In the genomic region with DNA sequence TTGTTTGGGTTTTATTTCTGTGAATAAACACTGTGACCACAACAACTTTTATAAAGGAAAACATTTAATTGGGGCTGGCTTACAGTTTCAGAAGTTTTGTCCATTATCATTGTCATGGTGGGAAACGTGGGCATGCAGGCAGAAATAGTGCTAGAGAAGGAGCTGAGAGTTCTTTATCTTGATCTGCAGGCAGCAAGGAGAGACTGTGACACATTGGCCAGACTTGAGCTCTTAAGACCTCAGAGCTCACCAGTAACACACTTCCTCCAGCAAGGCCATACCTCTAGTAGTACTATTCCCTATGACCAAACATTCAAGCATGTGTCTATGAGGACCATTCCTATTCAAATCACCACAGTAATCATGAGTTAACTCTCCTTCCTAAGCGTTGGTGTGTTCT, we compare ENCODE assay signal across 26 mouse cellular contexts.
"Had no signal": no experiment of that assay in that cellular context is flagged by ENCODE, and none has a peak within 500 bp of the region (broad histone marks: within the 10 kb centered on the region; RNA-seq: fewer than 3 reads in every experiment).

No protein-coding gene starts in this region.

- H3K9ac ChIP-seq: heart, embryonic 13.5 days; heart, embryonic 15.5 days; hindbrain, embryonic 13.5 days; hindbrain, embryonic 15.5 days; kidney, embryonic 15.5 days; limb, embryonic 13.5 days; limb, embryonic 15.5 days; liver, embryonic 12.5 days; liver, embryonic 15.5 days had no signal

- H3K4me3 ChIP-seq: heart, adult 2 months; heart, embryonic 13.5 days; heart, embryonic 15.5 days; hindbrain, embryonic 13.5 days; hindbrain, embryonic 15.5 days; kidney, embryonic 15.5 days; layer of hippocampus, adult 2 months; left cerebral cortex, adult 2 months; limb, embryonic 13.5 days; limb, embryonic 15.5 days; liver, embryonic 12.5 days; liver, embryonic 15.5 days had no signal

- H3K27me3 ChIP-seq: heart, embryonic 13.5 days; heart, embryonic 15.5 days; hindbrain, embryonic 13.5 days; hindbrain, embryonic 15.5 days; kidney, embryonic 15.5 days; limb, embryonic 13.5 days; limb, embryonic 15.5 days; liver, embryonic 12.5 days; liver, embryonic 15.5 days had no signal

- DNase-seq: gastrocnemius, postnatal 36 days; heart, adult 11 months; heart, adult 2 months; heart, postnatal 14 days; heart, postnatal 36 days; kidney, adult 11 months; kidney, adult 2 months; kidney, adult 9 months; kidney, postnatal 14 days; kidney, postnatal 36 days; left cerebral cortex, postnatal 4 days had no signal

- H3K27ac ChIP-seq: heart, adult 2 months; heart, embryonic 13.5 days; heart, embryonic 15.5 days; hindbrain, embryonic 13.5 days; hindbrain, embryonic 15.5 days; hindbrain, postnatal 0 days; kidney, embryonic 15.5 days; kidney, postnatal 0 days; layer of hippocampus, adult 2 months; left cerebral cortex, adult 2 months; limb, embryonic 13.5 days; limb, embryonic 15.5 days; liver, embryonic 12.5 days; liver, embryonic 15.5 days had no signal

- H3K9me3 ChIP-seq: heart, embryonic 13.5 days; heart, embryonic 15.5 days; hindbrain, embryonic 13.5 days; hindbrain, embryonic 15.5 days; kidney, embryonic 15.5 days; limb, embryonic 13.5 days; limb, embryonic 15.5 days; liver, embryonic 12.5 days; liver, embryonic 15.5 days had no signal

- ATAC-seq: hindbrain, postnatal 0 days; intestine, embryonic 16.5 days; liver, embryonic 12.5 days had no signal

- H3K4me2 ChIP-seq: heart, embryonic 11.5 days; heart, embryonic 13.5 days; heart, embryonic 15.5 days; hindbrain, embryonic 13.5 days; hindbrain, embryonic 15.5 days; kidney, embryonic 15.5 days; limb, embryonic 13.5 days; limb, embryonic 15.5 days; liver, embryonic 12.5 days; liver, embryonic 15.5 days had no signal

- H3K4me1 ChIP-seq: heart, embryonic 13.5 days; heart, embryonic 15.5 days; hindbrain, embryonic 13.5 days; hindbrain, embryonic 15.5 days; kidney, embryonic 15.5 days; limb, embryonic 13.5 days; limb, embryonic 15.5 days had no signal
